Mouse (Mus musculus) stomach, embryonic 14.5 days (tissue): Measurements from ENCODE around the gene Syndig1. TPM values are rescaled to one million over a fixed set of nuclear protein-coding genes. Genes with fewer than 3 reads are reported as not detected.

Experiments
- ATAC-seq: fragments of 200-750 bp; cut with Nextera tagmentation; 2 replicates; pipeline ENCODE4 v1.8.0; 2017; ENCODE audit warnings: low read depth, moderate TSS enrichment; ENCODE audit not compliant: insufficient number of reproducible peaks, insufficient read depth, low FRiP score
- H3K27ac ChIP-seq: fragments of 300-500 bp; sonication (generic); 2 replicates; pipeline ENCODE4 v1.5.1; 2014; ENCODE audit warnings: mild to moderate bottlenecking, low read length, moderate library complexity, mixed read lengths
- H3K27me3 ChIP-seq: fragments of 300-500 bp; sonication (generic); 2 replicates; pipeline ENCODE4 v1.6.1; 2014; ENCODE audit warnings: low read length, control low read depth, mixed read lengths; ENCODE audit not compliant: control insufficient read depth, insufficient read depth
- H3K36me3 ChIP-seq: fragments of 300-500 bp; sonication (generic); 2 replicates; pipeline ENCODE4 v1.6.1; 2014; ENCODE audit warnings: mild to moderate bottlenecking, control low read depth, low read length, moderate library complexity, mixed read lengths; ENCODE audit not compliant: control insufficient read depth, insufficient read depth
- H3K4me1 ChIP-seq: fragments of 300-500 bp; sonication (generic); 2 replicates; pipeline ENCODE4 v1.6.1; 2014; ENCODE audit warnings: low read length, control low read depth, mixed read lengths; ENCODE audit not compliant: control insufficient read depth, insufficient read depth
- H3K4me2 ChIP-seq: fragments of 300-500 bp; sonication (generic); replicated peaks from 2 replicates; pipeline ENCODE4 v1.6.1; 2014; ENCODE audit warnings: low read depth, low read length, control low read depth
- H3K4me3 ChIP-seq: fragments of 300-500 bp; sonication (generic); 2 replicates; pipeline ENCODE4 v1.5.1; 2014; ENCODE audit warnings: low read depth, low read length, control low read depth
- H3K9ac ChIP-seq: fragments of 300-500 bp; sonication (generic); replicated peaks from 2 replicates; pipeline ENCODE4 v1.6.1; 2014; ENCODE audit warnings: low read depth, mild to moderate bottlenecking, control low read depth, low read length, moderate library complexity, mixed read lengths
- H3K9me3 ChIP-seq: fragments of 300-500 bp; sonication (generic); 2 replicates; pipeline ENCODE4 v1.6.1; 2016; ENCODE audit warnings: low read depth, low read length, control low read depth; ENCODE audit not compliant: control insufficient read depth
- WGBS: fragments of 180-500 bp; shearing (Covaris S2); extraction: QIAGEN DNeasy Blood & Tissue Kit; methylation state at CpG from one replicate; pipeline ENCODE4 v1.1.7; 2014; 5-methylcytosine and 5-hydroxymethylcytosine counted together
- polyA plus RNA-seq: library from polyadenylated mRNA; unstranded; fragments of >200 nt; fragmentation: Nextera tagmentation; extraction: Ambion mirVana; gene quantifications from 2 replicates; pipeline ENCODE4 v1.2.1, GENCODE M21; 2014

Syndig1 gene
- polyA plus RNA-seq, 1 experiment from 2014 or later = 13.6 TPM

GRCm38 (mm10) chr2:149844575-149844974, 15.6 kb downstream of the Syndig1 start:
- WGBS = 76% methylated on average over 2 of the region's 2 CpGs
- ATAC-seq = no peak
- no peaks in the 10 kb centered on the region for H3K36me3 ChIP-seq

DNA sequence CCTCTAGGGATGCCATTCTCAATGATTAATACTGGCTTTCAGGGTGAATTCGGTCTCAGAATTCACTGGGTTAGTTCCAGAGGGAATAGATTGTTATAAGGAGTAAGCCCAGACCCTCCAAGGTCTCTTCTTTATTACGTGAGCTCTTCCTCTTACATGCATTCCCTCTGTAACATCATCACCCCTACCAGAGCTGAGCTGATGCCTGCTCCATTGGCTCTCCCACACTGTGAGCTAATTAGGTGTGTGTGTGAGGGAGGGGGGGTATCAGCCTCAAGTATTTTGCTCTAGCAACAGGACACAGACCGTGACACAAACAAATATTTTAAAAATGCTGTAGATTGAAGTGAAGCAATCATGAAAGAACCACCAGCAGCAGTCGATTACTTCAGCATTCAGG, 19.8 kb downstream of the Syndig1 start:
- Histone ChIP-seq H3K4me1 (no peaks in the 10 kb centered on the region), H3K27ac (no peak overlapping the region), H3K4me2 (no peak overlapping the region), H3K4me3 (no peak overlapping the region), H3K36me3 (no peaks in the 10 kb centered on the region), H3K9me3 (no peaks in the 10 kb centered on the region), H3K9ac (no peak overlapping the region), H3K27me3 (no peaks in the 10 kb centered on the region)
- ATAC-seq = no peak
- WGBS = 48% methylated on average over 4 of the region's 4 CpGs

More at GRCm38 (mm10) chr2:149844575-149844974, 15.6 kb downstream of the Syndig1 start:
- H3K4me2 ChIP-seq = no peak overlapping the region
- no peaks in the 10 kb centered on the region for H3K4me1 ChIP-seq
- no peaks in the 10 kb centered on the region for H3K27me3 ChIP-seq
- H3K9me3 ChIP-seq = no peaks in the 10 kb centered on the region
- no peak overlapping the region for H3K4me3 ChIP-seq
- no peak overlapping the region for H3K9ac ChIP-seq
- no peak overlapping the region for H3K27ac ChIP-seq

DNA sequence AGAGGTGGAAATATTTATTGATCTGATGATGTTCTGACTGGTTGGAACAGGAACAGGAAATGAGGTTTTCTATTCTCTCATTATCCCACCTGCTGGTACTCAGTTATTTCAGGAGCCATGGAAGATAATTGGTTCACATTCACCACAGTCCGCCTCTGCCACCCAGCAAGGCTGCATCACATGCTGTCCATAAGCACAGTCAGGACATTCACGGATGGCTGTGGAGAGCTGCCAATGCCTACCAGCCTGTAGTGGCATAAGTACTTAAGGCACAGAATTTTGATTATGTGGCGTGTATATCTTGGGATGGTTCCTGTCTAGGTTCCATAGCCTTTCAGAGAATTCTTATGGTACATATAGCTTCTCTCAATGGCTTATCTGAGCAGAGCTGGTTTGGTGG, 32.0 kb downstream of the Syndig1 start:
- Histone ChIP-seq H3K27me3 (no peaks in the 10 kb centered on the region), H3K4me3 (no peak overlapping the region), H3K4me2 (no peak overlapping the region), H3K36me3 (no peaks in the 10 kb centered on the region), H3K9ac (no peak overlapping the region), H3K27ac (no peak overlapping the region), H3K9me3 (no peaks in the 10 kb centered on the region), H3K4me1 (no peaks in the 10 kb centered on the region)
- 82% methylated on average over 3 of the region's 3 CpGs for WGBS
- ATAC-seq = no peak

- Histone ChIP-seq H3K4me1 (no peaks in the 10 kb centered on the region), H3K4me3 (no peak overlapping the region), H3K9me3 (no peaks in the 10 kb centered on the region), H3K36me3 (no peaks in the 10 kb centered on the region), H3K4me2 (no peak overlapping the region), H3K27ac (no peak overlapping the region), H3K27me3 (no peaks in the 10 kb centered on the region), H3K9ac (no peak overlapping the region)
- whole genome bisulfite sequencing = 57% methylated on average over 5 of the region's 5 CpGs
- ATAC-seq = no peak
These were observed 37.0 kb downstream of the Syndig1 start for GRCm38 (mm10) chr2:149865914-149866435.

DNA sequence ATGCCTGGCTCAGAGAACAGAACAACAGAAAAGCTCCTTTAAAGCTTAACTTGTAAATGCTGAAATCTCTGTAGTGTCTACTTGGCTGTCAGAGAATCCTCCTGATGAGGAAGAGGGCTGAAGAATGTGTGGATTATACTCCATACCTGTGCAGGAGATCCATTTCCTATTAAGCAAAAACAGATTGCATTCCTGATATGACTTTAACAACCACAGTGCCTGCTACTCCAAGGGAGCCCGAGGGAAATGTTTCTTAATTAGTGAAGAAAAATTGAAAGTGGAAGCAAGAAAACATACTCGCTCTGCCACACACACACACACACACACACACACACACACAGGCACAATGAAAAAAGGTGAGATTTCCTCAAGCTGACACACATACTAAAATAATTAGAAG, 41.5 kb downstream of the Syndig1 start:
- Histone ChIP-seq H3K27ac (no peak overlapping the region), H3K9ac (no peak overlapping the region), H3K27me3 (no peaks in the 10 kb centered on the region), H3K4me3 (no peak overlapping the region), H3K4me2 (no peak overlapping the region), H3K36me3 (no peaks in the 10 kb centered on the region), H3K4me1 (no peaks in the 10 kb centered on the region), H3K9me3 (no peaks in the 10 kb centered on the region)
- WGBS = 64% methylated on average over 2 of the region's 2 CpGs
- ATAC-seq = no peak

GRCm38 (mm10) chr2:149872496-149872895, 43.5 kb downstream of the Syndig1 start:
- no peaks in the 10 kb centered on the region for H3K27me3 ChIP-seq
- H3K9ac ChIP-seq = no peak overlapping the region
- H3K9me3 ChIP-seq = no peaks in the 10 kb centered on the region
- no peaks in the 10 kb centered on the region for H3K4me1 ChIP-seq
- 86% methylated on average over 4 of the region's 4 CpGs for WGBS
- no peak overlapping the region for H3K27ac ChIP-seq
- no peak overlapping the region for H3K4me2 ChIP-seq
- H3K4me3 ChIP-seq = no peak overlapping the region
- no peaks in the 10 kb centered on the region for H3K36me3 ChIP-seq
- ATAC-seq = no peak

DNA sequence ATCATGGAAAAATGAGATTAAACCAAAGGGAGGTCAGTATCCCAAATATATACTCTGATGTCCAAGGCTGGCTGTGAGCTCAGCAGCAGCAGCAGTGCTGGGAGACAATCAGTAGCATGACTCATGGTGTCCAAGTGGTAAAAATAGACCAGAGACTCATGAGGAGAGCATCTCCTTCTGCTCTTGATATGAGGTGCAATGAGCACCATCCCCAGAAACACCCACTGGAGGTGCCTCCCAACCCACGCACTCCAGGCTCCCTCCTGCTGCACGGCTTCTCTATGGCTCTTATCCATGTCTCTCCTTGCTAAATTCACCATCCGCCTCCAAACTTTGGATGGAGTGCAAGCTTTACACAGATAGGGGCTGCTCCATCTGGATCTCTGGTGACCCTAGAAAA, 44.3 kb downstream of the Syndig1 start:
- 98% methylated on average over 3 of the region's 3 CpGs for WGBS
- no peak for ATAC-seq
- Histone ChIP-seq H3K9me3 (no peaks in the 10 kb centered on the region), H3K27me3 (no peaks in the 10 kb centered on the region), H3K9ac (no peak overlapping the region), H3K4me2 (no peak overlapping the region), H3K36me3 (no peaks in the 10 kb centered on the region), H3K4me3 (no peak overlapping the region), H3K27ac (no peak overlapping the region), H3K4me1 (no peaks in the 10 kb centered on the region)

- Histone ChIP-seq H3K27ac (no peak overlapping the region), H3K4me2 (no peak overlapping the region), H3K36me3 (no peaks in the 10 kb centered on the region), H3K27me3 (no peaks in the 10 kb centered on the region), H3K9ac (no peak overlapping the region), H3K9me3 (no peaks in the 10 kb centered on the region), H3K4me3 (no peak overlapping the region), H3K4me1 (no peaks in the 10 kb centered on the region)
- ATAC-seq = no peak
- WGBS = 56% methylated on average over 2 of the region's 2 CpGs
These were observed 48.9 kb downstream of the Syndig1 start for GRCm38 (mm10) chr2:149877954-149878353.

GRCm38 (mm10) chr2:149887634-149888033, 58.6 kb downstream of the Syndig1 start:
- no peaks in the 10 kb centered on the region for H3K4me1 ChIP-seq
- no peaks in the 10 kb centered on the region for H3K9me3 ChIP-seq
- ATAC-seq = no peak
- no peaks in the 10 kb centered on the region for H3K27me3 ChIP-seq
- H3K36me3 ChIP-seq = no peaks in the 10 kb centered on the region
- H3K4me2 ChIP-seq = no peak overlapping the region
- no peak overlapping the region for H3K27ac ChIP-seq
- no peak overlapping the region for H3K4me3 ChIP-seq
- H3K9ac ChIP-seq = no peak overlapping the region
